15 mouse cellular contexts compared by ENCODE assay signal in genomic region chr9:50835068-50835705, GRCm38 (mm10). TPM values are rescaled to one million over a fixed set of nuclear protein-coding genes. Genes with fewer than 3 reads are reported as not detected.
DNase-seq lines count a peak whose midpoint lies in the region; ATAC-seq lines count a peak whose summit lies in the region.
"Had no signal": no experiment of that assay in that cellular context is flagged by ENCODE, and none has a peak within 500 bp of the region (broad histone marks: within the 10 kb centered on the region; RNA-seq: fewer than 3 reads in every experiment).

No protein-coding gene starts in this region.

- no peaks in the 10 kb centered on the region for H3K9me3 ChIP-seq in liver, embryonic 15.5 days (replicated peaks)
- H3K9me3 ChIP-seq in embryonic facial prominence, embryonic 10.5 days = no peaks in the 10 kb centered on the region
- H3K9me3 ChIP-seq: heart, embryonic 12.5 days; hindbrain, embryonic 10.5 days; intestine, embryonic 15.5 days; lung, embryonic 15.5 days; neural tube, embryonic 15.5 days had no signal

- H3K27ac ChIP-seq in liver, embryonic 15.5 days (replicated peaks) = peak overlapping the region; percentile 53
- no peak overlapping the region for H3K27ac ChIP-seq in embryonic facial prominence, embryonic 10.5 days (replicated peaks)
- H3K27ac ChIP-seq: hindbrain, embryonic 10.5 days; intestine, embryonic 15.5 days; lung, embryonic 15.5 days; neural tube, embryonic 15.5 days had no signal

- H3K4me3 ChIP-seq in liver, embryonic 15.5 days (replicated peaks) = no peak overlapping the region
- H3K4me3 ChIP-seq in embryonic facial prominence, embryonic 10.5 days = no peak overlapping the region
- H3K4me3 ChIP-seq: heart, embryonic 12.5 days; hindbrain, embryonic 10.5 days; intestine, embryonic 15.5 days; lung, embryonic 15.5 days; neural tube, embryonic 15.5 days had no signal

- WGBS in liver, embryonic 15.5 days (ENCODE audit: insufficient replicate concordance) = 73% methylated on average over 10 of the region's 10 CpGs
- WGBS in embryonic facial prominence, embryonic 10.5 days = 91% methylated on average over 10 of the region's 10 CpGs

- peaks cover 8% of the 10 kb centered on the region; the same call in 1 of the 2 replicates for H3K36me3 ChIP-seq in liver, embryonic 15.5 days (replicated peaks)
- peaks cover 39% of the 10 kb centered on the region for H3K36me3 ChIP-seq in embryonic facial prominence, embryonic 10.5 days (replicated peaks)

- peak; percentile 23 for DNase-seq in gastrocnemius, postnatal 25 days
- DNase-seq in gastrocnemius, postnatal 4 days (ENCODE audit: low spot score in 2 of 2) = no peak
- DNase-seq in adrenal gland, postnatal 14 days = peak; percentile 68
- peak; percentile 78 to 81 for DNase-seq in lung, postnatal 4 days
- DNase-seq in urinary bladder, postnatal 10 days (ENCODE audit: low spot score) = no peak
- no peak for DNase-seq in embryonic facial prominence, embryonic 10.5 days (ENCODE audit: low spot score)
- DNase-seq in right cerebral cortex, postnatal 36 days (ENCODE audit: low spot score in 2 of 2) = no peak
- DNase-seq: right cerebral cortex, postnatal 25 days; thymus, postnatal 4 days had no signal

- no peak overlapping the region for H3K4me2 ChIP-seq in liver, embryonic 15.5 days
- H3K4me2 ChIP-seq: heart, embryonic 12.5 days; intestine, embryonic 15.5 days; lung, embryonic 15.5 days; neural tube, embryonic 15.5 days had no signal

- H3K4me1 ChIP-seq in liver, embryonic 15.5 days (replicated peaks) = peaks cover 53% of the 10 kb centered on the region
- no peaks in the 10 kb centered on the region for H3K4me1 ChIP-seq in embryonic facial prominence, embryonic 10.5 days
- H3K4me1 ChIP-seq: hindbrain, embryonic 10.5 days; intestine, embryonic 15.5 days; lung, embryonic 15.5 days; neural tube, embryonic 15.5 days had no signal

- peak; percentile 48; the same call in 1 of the 2 replicates for ATAC-seq in liver, embryonic 15.5 days (ENCODE audit: insufficient read depth)
- ATAC-seq: intestine, embryonic 15.5 days had no signal

- H3K27me3 ChIP-seq in liver, embryonic 15.5 days = no peaks in the 10 kb centered on the region
- no peaks in the 10 kb centered on the region for H3K27me3 ChIP-seq in embryonic facial prominence, embryonic 10.5 days (replicated peaks; ENCODE audit: low read depth, poor library complexity, severe bottlenecking)
- H3K27me3 ChIP-seq: heart, embryonic 12.5 days; intestine, embryonic 15.5 days; lung, embryonic 15.5 days; neural tube, embryonic 15.5 days had no signal

- no peak overlapping the region for H3K9ac ChIP-seq in liver, embryonic 15.5 days
- H3K9ac ChIP-seq: heart, embryonic 12.5 days; intestine, embryonic 15.5 days; lung, embryonic 15.5 days; neural tube, embryonic 15.5 days had no signal

RNA-seq across cellular contexts. Expression of gene Ppp2r1b, which starts 9.9 kb away (rescaled TPM):
- total RNA-seq in gastrocnemius, postnatal 25 days (2021) = 1 to 10 TPM; 5.0 to 7.9 TPM
- 10 to 100 TPM; 16.8 to 17.7 TPM for total RNA-seq in gastrocnemius, postnatal 4 days (2021)
- total RNA-seq in adrenal gland, postnatal 14 days (2021) = 32.3 and 34.4 TPM in 2 replicates
- polyA plus RNA-seq in liver, embryonic 15.5 days (2015; fragmentation: Nextera tagmentation; extraction: Ambion mirVana) = 68.8 and 70.2 TPM in 2 replicates
- polyA plus RNA-seq in embryonic facial prominence, embryonic 10.5 days (2016; fragmentation: Nextera tagmentation; extraction: Ambion mirVana) = 162 and 178 TPM in 2 replicates

RNA-seq across cellular contexts. Expression of gene 1110032A03Rik, which starts 59.9 kb away (rescaled TPM):
- total RNA-seq in gastrocnemius, postnatal 25 days (2021) = 10 to 100 TPM in 1 of 2 experiments, 1 to 10 TPM in 1; 9.0 to 10.7 TPM
- total RNA-seq in gastrocnemius, postnatal 4 days (2021) = 10 to 100 TPM; 15.9 to 16.9 TPM
- total RNA-seq in adrenal gland, postnatal 14 days (2021) = 35.5 and 37.2 TPM in 2 replicates
- 17.4 and 18.6 TPM in 2 replicates for polyA plus RNA-seq in liver, embryonic 15.5 days (2015; fragmentation: Nextera tagmentation; extraction: Ambion mirVana)
- 23.0 and 28.3 TPM in 2 replicates for polyA plus RNA-seq in embryonic facial prominence, embryonic 10.5 days (2016; fragmentation: Nextera tagmentation; extraction: Ambion mirVana)

Comparison
In these comparisons a context has a peak if more than half of its experiments do, and no peak if none do; other contexts are left out.
1. DNase-seq: peak in gastrocnemius, postnatal 25 days (single experiment), adrenal gland, postnatal 14 days (single experiment) and lung, postnatal 4 days (2 of 2); none in gastrocnemius, postnatal 4 days (0 of 2), urinary bladder, postnatal 10 days (single experiment), embryonic facial prominence, embryonic 10.5 days (single experiment) and right cerebral cortex, postnatal 36 days (0 of 2).